Mouse (Mus musculus) limb, embryonic 14.5 days (tissue): ENCODE measurements at regions not wholly inside any gene's neighbourhood (a gene's known extent, or its start where the extent isn't known, plus 50 kb on each side); places are given as distances from the start of the nearest gene placed in this dataset.

Experiments
- ATAC-seq: fragments of 200-750 bp; cut with Nextera tagmentation; 2 replicates; pipeline ENCODE4 v1.8.0; 2017; ENCODE audit warnings: low read depth, moderate number of reproducible peaks, moderate TSS enrichment; ENCODE audit not compliant: low FRiP score
- DNase-seq: peaks from one replicate; pipeline ENCODE4 v3.0.0-alpha.2; 2015; ENCODE audit warnings: low spot score
- H3K27ac ChIP-seq: fragments of 300-500 bp; sonication (generic); replicated peaks from 2 replicates; pipeline ENCODE4 v1.5.1; 2014; ENCODE audit warnings: low read depth, mild to moderate bottlenecking, low read length, moderate library complexity, mixed read lengths
- H3K27me3 ChIP-seq: fragments of 300-500 bp; sonication (generic); 2 replicates; pipeline ENCODE4 v1.6.1; 2014; ENCODE audit warnings: low read length, mixed read lengths; ENCODE audit not compliant: control insufficient read depth, insufficient read depth
- H3K36me3 ChIP-seq: fragments of 300-500 bp; sonication (generic); 2 replicates; pipeline ENCODE4 v1.6.1; 2014; ENCODE audit warnings: mild to moderate bottlenecking, low read length, moderate library complexity, mixed read lengths; ENCODE audit not compliant: control insufficient read depth, insufficient read depth
- H3K4me1 ChIP-seq: fragments of 300-500 bp; sonication (generic); 2 replicates; pipeline ENCODE4 v1.6.1; 2014; ENCODE audit warnings: antibody characterized with exemption, low read length, mixed read lengths; ENCODE audit not compliant: control insufficient read depth, insufficient read depth
- H3K4me2 ChIP-seq: fragments of 300-500 bp; sonication (generic); replicated peaks from 2 replicates; pipeline ENCODE4 v1.6.1; 2014; ENCODE audit warnings: low read depth, mild to moderate bottlenecking, low read length, moderate library complexity; ENCODE audit not compliant: severe bottlenecking
- H3K4me3 ChIP-seq: fragments of 300-500 bp; sonication (generic); replicated peaks from 2 replicates; pipeline ENCODE4 v1.5.1; 2014; ENCODE audit warnings: low read length
- H3K9ac ChIP-seq: fragments of 300-500 bp; sonication (generic); 2 replicates; pipeline ENCODE4 v1.6.1; 2014; ENCODE audit warnings: mild to moderate bottlenecking, low read depth, low read length, moderate library complexity; ENCODE audit not compliant: severe bottlenecking
- H3K9me3 ChIP-seq: fragments of 300-500 bp; sonication (generic); 2 replicates; pipeline ENCODE4 v1.6.1; 2016; ENCODE audit warnings: low read length; ENCODE audit not compliant: control insufficient read depth
- POLR2A ChIP-seq: fragments of 200-500 bp; IDR thresholded peaks from 2 replicates; pipeline ENCODE4 v1.8.0; 2012; ENCODE audit warnings: inconsistent platforms, mild to moderate bottlenecking, moderate library complexity, borderline replicate concordance; ENCODE audit not compliant: insufficient read depth, insufficient read length; ENCODE audit errors: extremely low read depth
- WGBS: fragments of 180-500 bp; shearing (Covaris S2); extraction: QIAGEN DNeasy Blood & Tissue Kit; methylation state at CpG from one replicate; pipeline ENCODE4 v1.1.7; 2014; 5-methylcytosine and 5-hydroxymethylcytosine counted together

- Histone ChIP-seq H3K9ac (no peak overlapping the region), H3K36me3 (no peaks in the 10 kb centered on the region), H3K4me2 (no peak overlapping the region), H3K4me3 (no peak overlapping the region), H3K9me3 (no peaks in the 10 kb centered on the region), H3K27me3 (no peaks in the 10 kb centered on the region), H3K4me1 (no peaks in the 10 kb centered on the region), H3K27ac (no peak overlapping the region)
- DNase-seq (no peak), ATAC-seq (no peak)
- TF ChIP-seq POLR2A: no peak
- WGBS: 75% methylated on average over 1 of the region's 1 CpGs
Measured at GRCm38 (mm10) chr10:25670061-25670460, 134.0 kb upstream of the Smlr1 start.

- ATAC-seq (no peak), DNase-seq (peak; percentile 10)
- no peaks in the 10 kb centered on the region for H3K36me3 ChIP-seq
- H3K27me3 ChIP-seq: no peaks in the 10 kb centered on the region
- 69% methylated on average over 16 of the region's 16 CpGs for WGBS
- H3K9me3 ChIP-seq: no peaks in the 10 kb centered on the region
- H3K4me3 ChIP-seq: no peak overlapping the region
- H3K9ac ChIP-seq: no peak overlapping the region
- H3K4me2 ChIP-seq: no peak overlapping the region
- H3K27ac ChIP-seq: no peak overlapping the region
- no peak for TF ChIP-seq POLR2A
- no peaks in the 10 kb centered on the region for H3K4me1 ChIP-seq
Measured at GRCm38 (mm10) chr10:25652742-25653563, 116.9 kb upstream of the Smlr1 start.

GRCm38 (mm10) chr10:25647740-25648139, 111.7 kb upstream of the Smlr1 start:
- H3K9ac ChIP-seq: no peak overlapping the region
- ATAC-seq (no peak), DNase-seq (no peak)
- 72% methylated on average over 1 of the region's 1 CpGs for WGBS
- no peak for TF ChIP-seq POLR2A
- no peak overlapping the region for H3K27ac ChIP-seq
- H3K4me2 ChIP-seq: no peak overlapping the region
- no peak overlapping the region for H3K4me3 ChIP-seq
- no peaks in the 10 kb centered on the region for H3K9me3 ChIP-seq
- no peaks in the 10 kb centered on the region for H3K27me3 ChIP-seq
- no peaks in the 10 kb centered on the region for H3K36me3 ChIP-seq
- no peaks in the 10 kb centered on the region for H3K4me1 ChIP-seq

DNA sequence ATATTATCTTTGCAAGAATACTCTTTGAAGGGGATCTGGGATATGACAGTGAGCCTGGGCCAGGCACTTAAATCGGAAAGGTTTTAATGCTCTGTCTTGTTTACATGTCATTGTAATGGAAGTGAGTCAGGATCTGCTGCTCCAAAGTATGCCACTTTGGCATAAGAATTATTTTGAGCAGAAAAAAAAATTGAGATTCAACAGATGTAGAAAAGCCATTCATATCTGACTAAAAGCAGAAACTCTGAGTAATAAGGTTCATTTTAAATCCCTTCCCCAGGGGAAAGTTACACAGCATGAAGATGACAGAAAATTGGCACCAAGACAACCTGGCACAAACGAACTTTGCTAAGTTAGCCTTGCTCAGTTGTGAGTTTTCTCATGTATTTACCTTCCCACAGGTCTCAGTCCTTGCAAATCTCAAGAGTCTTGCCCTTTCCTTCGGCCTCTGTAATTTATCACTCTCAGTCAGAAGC, 107.5 kb upstream of the Smlr1 start:
- Histone ChIP-seq H3K9me3 (no peaks in the 10 kb centered on the region), H3K4me1 (no peaks in the 10 kb centered on the region), H3K4me3 (no peak overlapping the region), H3K9ac (no peak overlapping the region), H3K36me3 (no peaks in the 10 kb centered on the region), H3K27me3 (no peaks in the 10 kb centered on the region), H3K27ac (no peak overlapping the region), H3K4me2 (no peak overlapping the region)
- WGBS: 53% methylated on average over 3 of the region's 3 CpGs
- ATAC-seq (no peak), DNase-seq (peak; percentile 15)
- TF ChIP-seq POLR2A: no peak

GRCm38 (mm10) chr10:25642079-25642696, 106.1 kb upstream of the Smlr1 start:
- no peaks in the 10 kb centered on the region for H3K9me3 ChIP-seq
- no peaks in the 10 kb centered on the region for H3K36me3 ChIP-seq
- no peak overlapping the region for H3K4me2 ChIP-seq
- H3K9ac ChIP-seq: no peak overlapping the region
- no peak overlapping the region for H3K27ac ChIP-seq
- no peak for DNase-seq
- 88% methylated on average over 9 of the region's 9 CpGs for WGBS
- ATAC-seq: no peak
- H3K27me3 ChIP-seq: no peaks in the 10 kb centered on the region
- H3K4me1 ChIP-seq: no peaks in the 10 kb centered on the region
- no peak for TF ChIP-seq POLR2A
- H3K4me3 ChIP-seq: no peak overlapping the region
